Mouse (Mus musculus) WW6 (cell line): ENCODE measurements around the gene Tubg2.

Experiments
- DNase-seq: peaks from one replicate; pipeline ENCODE4 v3.0.0-alpha.2; 2013; ENCODE audit warnings: low read depth, low spot score

Tubg2 gene

DNA sequence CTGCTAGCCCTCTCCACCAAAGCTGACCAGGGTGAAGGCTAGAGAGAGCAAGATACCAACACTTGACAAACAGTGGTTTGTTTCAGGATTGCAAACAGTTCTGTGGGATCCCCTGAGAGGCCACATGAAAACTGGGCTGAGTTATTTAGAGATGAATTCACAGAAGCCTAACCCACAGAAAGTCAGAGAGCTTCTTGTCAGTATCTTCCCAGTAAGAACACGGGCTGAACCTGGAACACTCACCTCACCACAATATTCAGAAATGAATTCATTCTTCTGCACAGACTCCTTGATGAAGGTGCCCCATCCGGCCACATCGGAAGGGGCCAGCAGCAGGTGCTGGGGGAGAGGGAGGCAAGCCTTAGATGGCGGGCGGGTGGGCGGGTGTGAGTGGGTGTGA is 38.9 kb downstream of the Tubg2 start:
- DNase-seq: no peak

DNA sequence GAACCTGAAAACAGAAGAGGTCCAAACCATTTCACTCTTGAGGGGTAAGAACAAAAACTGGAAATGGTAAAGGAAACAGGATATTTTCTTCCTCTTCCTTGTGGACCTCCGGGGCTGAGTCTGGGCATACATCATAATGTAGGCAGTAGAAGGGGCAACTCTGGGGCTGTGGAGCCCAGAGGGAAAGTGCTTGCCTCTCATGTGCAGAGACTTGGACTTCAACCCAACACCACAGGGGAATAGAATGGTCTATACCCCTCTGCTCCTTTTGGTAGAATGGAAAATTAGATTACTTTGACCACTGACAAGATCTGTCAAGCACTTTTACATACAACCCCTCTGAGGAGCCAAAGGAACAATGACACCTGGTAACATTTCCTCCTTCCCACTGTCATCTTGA is 39.4 kb downstream of the Tubg2 start:
- no peak for DNase-seq

DNA sequence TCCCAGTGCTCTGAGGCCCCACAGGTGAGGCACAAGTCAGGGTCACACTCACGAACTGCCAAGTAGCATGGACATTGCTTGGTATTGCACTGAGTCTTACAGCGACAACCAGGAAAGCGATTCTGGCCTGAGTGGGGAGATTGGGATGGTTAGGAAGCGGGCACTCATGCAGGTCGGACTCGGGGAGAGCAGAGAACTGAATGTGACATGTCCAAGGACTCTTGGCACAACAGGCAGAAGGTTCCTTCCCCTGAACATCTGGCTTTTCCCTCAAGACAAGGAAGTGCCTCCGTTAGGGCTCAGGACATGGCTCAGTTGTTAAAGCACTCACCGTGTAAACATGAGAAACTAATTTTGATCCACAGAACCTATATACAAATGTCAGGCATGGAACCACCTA is 39.9 kb downstream of the Tubg2 start:
- DNase-seq: no peak

DNA sequence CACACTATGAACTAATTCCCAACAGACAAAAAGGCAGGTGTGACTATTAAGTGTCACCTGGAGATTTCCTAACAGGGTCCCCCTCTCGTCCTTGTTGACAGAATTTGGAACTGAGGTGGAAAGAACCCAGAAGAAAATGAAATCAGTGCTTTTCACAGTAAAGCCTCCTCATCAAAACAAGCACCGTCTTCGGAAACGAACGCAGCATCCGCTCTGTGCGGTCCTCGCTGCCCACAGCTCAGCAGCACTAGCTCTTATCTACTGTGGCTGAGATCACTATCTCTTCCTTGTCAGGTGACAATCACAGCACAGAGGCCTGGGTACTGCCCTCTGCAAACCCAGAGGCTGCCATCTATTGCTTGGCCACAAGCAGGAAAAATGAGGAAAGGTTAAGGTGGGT is 40.5 kb downstream of the Tubg2 start:
- DNase-seq: no peak

DNA sequence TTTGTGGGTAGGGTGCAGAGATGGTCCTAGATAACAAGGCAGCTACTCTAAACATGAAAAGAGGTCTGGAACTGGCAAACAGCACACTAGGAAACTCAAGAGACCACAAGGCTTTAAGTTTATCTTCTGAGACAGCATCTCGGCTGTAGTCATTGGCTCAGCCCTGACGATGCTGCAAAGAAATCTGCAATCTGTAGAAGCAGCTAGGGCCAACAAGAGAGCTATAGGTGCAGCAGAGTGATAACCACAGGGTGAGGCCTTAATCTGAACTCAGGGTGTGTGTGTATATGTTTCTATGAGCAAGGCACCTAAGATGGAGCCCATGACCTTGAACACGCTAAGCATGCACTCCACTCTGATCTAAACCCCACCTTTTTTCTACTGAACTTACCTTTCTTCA is 43.8 kb downstream of the Tubg2 start:
- no peak for DNase-seq

DNA sequence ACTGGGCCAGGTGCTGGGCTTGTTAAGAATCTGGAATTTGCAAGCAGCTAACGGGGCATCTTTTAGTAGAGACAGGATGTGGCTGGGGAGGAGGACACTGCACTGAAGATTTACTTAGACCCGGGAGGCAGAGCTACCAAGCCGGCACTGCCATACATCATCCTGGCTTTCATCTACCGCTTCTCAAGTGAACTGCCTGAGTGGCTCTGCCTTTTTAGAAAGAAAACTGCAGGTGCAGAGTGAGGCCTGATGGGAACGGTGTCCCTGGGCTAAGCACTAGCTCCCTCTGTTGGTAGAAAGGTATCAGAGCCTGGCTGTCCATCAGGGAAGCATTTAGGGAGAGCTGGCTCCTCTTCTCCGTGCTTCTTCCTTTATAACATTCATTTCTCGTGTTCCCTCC is 45.3 kb downstream of the Tubg2 start:
- no peak for DNase-seq
